Mouse (Mus musculus) heart, adult 9 months (tissue): ENCODE measurements around the gene Trip4.
"Not testable (repeated sequence)": the region's sequence is repeated elsewhere in the genome, so short reads cannot be mapped to it uniquely, and the experiment has no call there.

Experiments
- DNase-seq, 2 experiments: peaks; one replicate each; pipeline ENCODE4 v3.0.0; 2022; ENCODE audit warnings: low spot score in 2 of 2

The Trip4 gene

DNA sequence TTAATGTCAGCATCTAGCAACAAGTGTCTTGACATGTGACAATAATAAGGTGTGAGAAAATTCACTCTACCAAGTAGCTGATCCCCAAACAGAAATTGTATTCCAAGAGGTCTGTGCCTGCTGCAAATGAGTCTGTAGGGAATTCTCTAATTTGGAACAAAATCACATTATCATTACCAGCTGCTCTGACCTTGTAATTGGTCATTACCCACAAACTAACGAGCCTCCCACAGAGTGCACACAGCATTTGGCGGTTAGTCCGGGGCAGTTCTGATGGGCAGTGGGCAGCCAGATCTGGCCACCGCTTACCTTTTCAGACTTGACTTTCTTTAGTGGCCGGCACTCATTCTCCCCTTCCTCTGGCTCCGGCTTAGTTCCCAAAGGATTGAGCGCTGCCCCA is 114.3 kb downstream of the Trip4 start:
- no peak for DNase-seq

DNA sequence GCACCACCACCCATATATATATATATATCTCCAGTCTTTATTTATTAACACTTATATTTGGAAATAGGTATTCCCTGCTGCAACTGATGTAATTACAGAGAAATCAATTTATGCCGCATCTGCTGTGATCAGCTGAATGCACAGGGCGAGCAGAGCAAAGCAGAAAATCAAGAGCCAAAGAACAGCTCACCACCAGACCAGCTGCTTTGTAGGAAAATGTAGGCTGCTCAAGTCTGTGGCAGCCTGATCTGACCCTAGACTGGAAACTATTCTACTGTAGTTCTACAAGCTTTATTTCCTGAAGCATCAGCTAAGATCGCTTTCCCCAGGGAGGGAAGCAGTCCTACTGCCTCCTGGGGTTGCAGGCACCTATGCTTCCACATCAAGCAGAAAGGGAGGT is 115.1 kb downstream of the Trip4 start:
- no peak for DNase-seq

DNA sequence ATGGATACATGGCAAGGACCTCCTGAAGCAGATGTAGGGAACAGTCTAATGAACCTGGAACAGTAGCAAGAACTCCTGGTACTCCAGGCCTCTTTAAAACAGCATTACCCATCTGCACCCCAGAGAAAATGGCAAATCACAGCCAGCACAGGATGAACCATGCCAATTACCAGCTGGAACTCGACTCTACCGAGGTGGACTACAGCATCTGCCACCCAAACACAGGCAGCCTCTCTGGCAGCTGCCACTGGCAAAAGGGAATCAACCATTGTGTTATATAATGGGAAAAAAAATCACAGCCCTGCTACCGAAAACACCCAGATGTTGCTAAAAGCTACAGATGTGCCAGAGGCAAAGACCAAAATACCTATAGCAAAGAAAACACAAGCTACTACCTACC is 115.5 kb downstream of the Trip4 start:
- DNase-seq: no peak

GRCm38 (mm10) chr9:65791846-65792245 is 116.7 kb downstream of the Trip4 start:
- DNase-seq: no peak

GRCm38 (mm10) chr9:65791106-65791505 is 117.5 kb downstream of the Trip4 start:
- DNase-seq: no peak

- DNase-seq: no peak
These were observed 118.8 kb downstream of the Trip4 start for GRCm38 (mm10) chr9:65789788-65790187.

DNA sequence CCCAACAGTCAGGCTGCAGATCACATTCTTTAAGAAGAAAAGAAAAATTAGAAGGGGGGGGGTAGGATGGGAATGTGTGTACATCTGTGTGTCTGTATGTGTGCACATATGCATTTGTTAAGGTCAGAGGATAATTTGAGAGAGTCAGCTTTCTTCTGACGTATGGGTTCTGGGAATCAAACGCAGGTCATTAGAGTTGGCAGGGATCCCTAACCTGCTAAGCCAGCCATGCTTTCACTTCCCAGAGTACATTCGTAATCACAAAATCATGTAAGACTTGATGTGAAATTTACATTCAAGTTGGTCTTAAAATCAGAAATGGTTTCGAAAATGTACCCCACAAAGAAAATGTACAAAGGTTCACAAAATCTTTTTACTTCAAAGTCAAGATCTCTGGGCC is 120.0 kb downstream of the Trip4 start:
- DNase-seq: no peak

DNA sequence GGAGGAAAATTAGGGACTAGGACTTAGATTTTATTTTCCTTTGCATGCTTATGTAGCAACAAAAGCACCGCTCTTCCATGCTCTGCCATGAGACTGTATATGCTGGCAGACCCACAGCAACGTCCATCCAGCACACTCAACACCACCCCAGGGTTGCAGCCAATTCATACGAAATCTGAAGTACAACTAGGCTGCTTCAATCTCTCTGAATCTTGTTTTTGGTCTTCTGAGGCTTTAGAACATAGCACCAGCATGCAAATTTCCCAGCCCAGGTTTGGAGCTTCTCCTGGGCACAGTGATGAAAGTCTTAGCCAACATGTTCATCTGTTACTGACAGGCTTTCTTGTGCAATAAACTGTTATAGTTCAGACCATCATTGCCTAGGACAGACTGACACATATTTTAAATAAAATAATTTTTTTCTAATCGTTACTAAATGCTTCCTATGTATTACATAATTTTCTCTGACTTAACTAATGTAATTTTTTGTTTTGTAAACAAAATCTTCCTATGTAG is 120.7 kb downstream of the Trip4 start:
- DNase-seq: no peak

DNA sequence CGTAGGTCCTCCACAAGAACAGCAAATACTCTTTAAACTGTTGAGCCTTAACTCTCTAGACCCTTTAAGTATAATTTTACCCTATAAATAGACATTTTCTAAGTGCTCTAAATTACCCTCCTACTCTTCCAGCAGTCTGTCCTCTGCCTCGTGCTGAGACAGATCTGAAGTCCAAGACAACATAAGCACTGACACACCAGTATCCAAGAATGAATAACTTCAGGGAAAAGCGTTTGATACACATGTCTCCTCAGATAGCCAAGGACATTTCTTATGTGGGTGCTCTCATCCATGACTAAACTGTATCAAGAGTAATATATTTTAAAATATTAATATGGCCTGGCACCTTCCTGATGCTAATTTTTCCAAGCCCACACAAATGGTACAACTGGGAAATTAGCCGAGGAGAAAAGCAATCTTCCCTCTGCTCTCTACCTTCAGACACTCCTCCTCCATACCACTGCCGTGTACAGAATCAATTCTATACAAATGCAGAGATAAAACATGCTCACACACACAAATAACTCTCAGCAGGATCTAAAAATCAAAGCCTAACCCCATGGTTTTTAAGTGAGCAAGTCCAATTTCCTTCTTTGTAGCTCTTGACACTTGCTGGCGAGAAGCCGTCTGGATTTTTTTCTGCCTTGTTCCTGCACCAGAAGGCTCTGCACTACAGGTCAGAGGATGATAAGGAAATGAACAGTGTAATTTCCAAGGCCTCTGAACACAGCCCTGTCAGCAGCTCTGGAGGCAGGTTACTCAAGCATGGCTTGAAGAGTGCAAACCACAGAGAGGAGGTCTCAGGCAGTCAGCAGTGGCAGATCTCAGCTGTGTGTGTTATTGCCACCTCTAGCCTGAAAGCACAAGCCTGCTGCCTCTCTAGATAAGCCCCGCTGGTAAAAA is 121.5 kb downstream of the Trip4 start:
- DNase-seq: peak; percentile 25 to 37

DNA sequence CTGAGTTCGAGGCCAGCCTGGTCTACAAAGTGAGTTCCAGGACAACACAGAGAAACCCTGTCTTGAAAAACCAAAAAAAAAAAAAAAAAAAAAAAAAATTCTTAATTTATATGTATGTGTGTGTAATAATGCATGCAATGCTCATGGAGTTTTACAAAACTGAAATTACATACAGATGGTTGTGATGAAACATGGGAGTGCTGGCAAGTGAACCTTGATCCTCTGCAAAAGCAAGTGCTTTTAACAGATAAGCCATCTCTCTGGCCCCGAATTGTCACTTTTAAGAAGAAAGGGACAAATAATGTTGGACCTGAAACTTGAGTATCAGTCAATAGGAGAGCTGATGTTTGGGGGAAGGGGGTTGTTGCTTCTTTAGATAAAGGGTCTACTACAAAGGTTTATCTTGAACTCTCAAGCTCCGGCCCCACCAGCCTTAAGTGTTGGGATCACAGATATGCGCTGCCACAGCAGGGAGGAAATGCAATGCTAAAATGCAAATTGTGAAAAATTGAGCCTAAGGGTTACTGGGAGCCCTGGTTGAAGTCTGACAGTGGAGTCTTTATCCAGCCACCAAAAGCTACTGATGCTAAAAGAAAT is 122.7 kb downstream of the Trip4 start:
- no peak for DNase-seq

GRCm38 (mm10) chr9:65779619-65780018 is 129.0 kb downstream of the Trip4 start:
- not testable (repeated sequence) for DNase-seq
